Mouse (Mus musculus): ENCODE data around the gene Gps2.

The Gps2 gene

GRCm38 (mm10) chr11:69913554-69914371 is at the start of gene Gps2:
Gene Gps2, plus strand, starts transcription at chr11:69913888.
- CTCF ChIA-PET, result no interaction called here

- CTCF ChIA-PET, result interaction anchor here (0.7 kb wide), 1 partner anchor 103 kb away, joined by 18 read pairs; no protein-coding TSS in a partner anchor
Measured at GRCm38 (mm10) chr11:69864138-69864860, 49.4 kb upstream of the Gps2 start.

- CTCF ChIA-PET, result interaction anchor here (0.6 kb wide), 1 partner anchor 103 kb away, joined by 7 read pairs; no protein-coding TSS in a partner anchor
Measured at GRCm38 (mm10) chr11:69865561-69865960, 48.1 kb upstream of the Gps2 start.

GRCm38 (mm10) chr11:69867335-69867734 is 46.4 kb upstream of the Gps2 start:
- CTCF ChIA-PET, result no interaction called here

- CTCF ChIA-PET, result no interaction called here
Measured at GRCm38 (mm10) chr11:69870289-69871069, 43.2 kb upstream of the Gps2 start.

- CTCF ChIA-PET, result no interaction called here
Measured at GRCm38 (mm10) chr11:69871822-69872221, 41.9 kb upstream of the Gps2 start.

GRCm38 (mm10) chr11:69872451-69872850 is 41.2 kb upstream of the Gps2 start:
- CTCF ChIA-PET, result no interaction called here

- CTCF ChIA-PET, result interaction anchor here (0.6 to 0.7 kb wide), 3 partner anchors 24 to 394 kb away, joined by 3 to 9 read pairs (median 3); no protein-coding TSS in a partner anchor
Measured at GRCm38 (mm10) chr11:69876186-69876585, 37.5 kb upstream of the Gps2 start.

GRCm38 (mm10) chr11:69876867-69877266 is 36.8 kb upstream of the Gps2 start:
- CTCF ChIA-PET, result interaction anchor here (0.6 kb wide), 1 partner anchor 161 kb away, joined by 3 read pairs; no protein-coding TSS in a partner anchor

GRCm38 (mm10) chr11:69877878-69878277 is 35.8 kb upstream of the Gps2 start, which contains the start of gene Tmem95:
Gene Tmem95, minus strand, starts transcription at chr11:69878018.
- CTCF ChIA-PET, result no interaction called here

- CTCF ChIA-PET, result no interaction called here
Measured at GRCm38 (mm10) chr11:69878399-69878798, 35.3 kb upstream of the Gps2 start.

- CTCF ChIA-PET, result interaction anchor here (0.5 kb wide), 1 partner anchor 494 kb away, joined by 8 read pairs; no protein-coding TSS in a partner anchor
Measured at GRCm38 (mm10) chr11:69878952-69879351, 34.7 kb upstream of the Gps2 start.

- CTCF ChIA-PET, result interaction anchor here (1.4 kb wide), 1 partner anchor 69 kb away, joined by 7 read pairs; the partner anchor contains the start of gene Slc2a4
Measured at GRCm38 (mm10) chr11:69879711-69880110, 34.0 kb upstream of the Gps2 start.

- CTCF ChIA-PET, result interaction anchor here (0.7 to 1.4 kb wide), 2 partner anchors 58 to 68 kb away, joined by 3 to 7 read pairs; partner anchors contain the start of gene Slc2a4
Measured at GRCm38 (mm10) chr11:69880506-69880852, 33.2 kb upstream of the Gps2 start.

GRCm38 (mm10) chr11:69880853-69881603 is 32.7 kb upstream of the Gps2 start, which contains the start of gene Kctd11:
Gene Kctd11, minus strand, starts transcription at chr11:69881406.
- CTCF ChIA-PET, result interaction anchor here (1.4 kb wide), 1 partner anchor 67 kb away, joined by 7 read pairs; the partner anchor contains the start of gene Slc2a4

- CTCF ChIA-PET, result interaction anchor here (0.6 to 0.7 kb wide), 2 partner anchors 40 to 93 kb away, joined by 3 read pairs; no protein-coding TSS in a partner anchor
Measured at GRCm38 (mm10) chr11:69881787-69882670, 31.7 kb upstream of the Gps2 start.

GRCm38 (mm10) chr11:69883066-69883465 is 30.6 kb upstream of the Gps2 start:
- CTCF ChIA-PET, result interaction anchor here (0.8 to 1.6 kb wide), 3 partner anchors 9 to 66 kb away, joined by 3 to 7 read pairs (median 3); partner anchors contain the start of gene Eif5a

- CTCF ChIA-PET, result interaction anchor here (0.8 to 1.6 kb wide), 3 partner anchors 8 to 65 kb away, joined by 3 to 7 read pairs (median 3); partner anchors contain the start of gene Eif5a
Measured at GRCm38 (mm10) chr11:69883527-69884151, 30.0 kb upstream of the Gps2 start.

- CTCF ChIA-PET, result interaction anchor here (0.6 to 1.6 kb wide), 2 partner anchors 37 to 196 kb away, joined by 4 to 7 read pairs; partner anchors contain the start of gene Eif5a
Measured at GRCm38 (mm10) chr11:69884240-69884639, 29.4 kb upstream of the Gps2 start.

Measured in spleen, embryonic (tissue).